Mouse (Mus musculus) layer of hippocampus, adult 18-20 months (tissue): Measurements from ENCODE around the gene Pgc. TPM values are rescaled to one million over a fixed set of nuclear protein-coding genes. Genes with fewer than 3 reads are reported as not detected.

Experiments used
- DNase-seq, 2 experiments: peaks; one replicate each; pipeline ENCODE4 v3.0.0; 2022; ENCODE audit warnings: low spot score in 2 of 2
- total RNA-seq, 2 experiments: library from RNA; stranded (reverse); gene quantifications; 2 replicates each; pipeline ENCODE4 v1.2.3; 2021

Gene Pgc
- total RNA-seq, 2 experiments from 2014 or later = not detected

DNA sequence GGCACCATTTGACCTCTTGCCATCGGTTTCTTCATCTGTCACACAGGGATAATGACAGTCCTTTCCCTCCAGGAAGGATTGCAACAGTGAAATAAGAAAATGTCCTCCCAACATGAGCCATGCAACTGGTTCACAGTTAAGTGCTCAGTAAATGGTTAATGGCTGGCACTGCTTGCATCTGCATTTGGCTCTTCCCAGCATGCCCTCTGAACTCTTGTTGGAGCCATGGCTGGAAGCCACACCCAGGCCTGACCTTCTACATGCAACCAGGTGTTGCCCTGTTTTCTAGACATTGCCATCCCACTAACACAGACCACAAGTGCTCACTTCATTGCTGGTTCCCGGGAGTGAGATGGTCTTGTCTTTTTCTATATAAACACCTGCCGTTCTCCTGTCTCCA, 18.7 kb upstream of the Pgc start:
- no peak for DNase-seq

DNA sequence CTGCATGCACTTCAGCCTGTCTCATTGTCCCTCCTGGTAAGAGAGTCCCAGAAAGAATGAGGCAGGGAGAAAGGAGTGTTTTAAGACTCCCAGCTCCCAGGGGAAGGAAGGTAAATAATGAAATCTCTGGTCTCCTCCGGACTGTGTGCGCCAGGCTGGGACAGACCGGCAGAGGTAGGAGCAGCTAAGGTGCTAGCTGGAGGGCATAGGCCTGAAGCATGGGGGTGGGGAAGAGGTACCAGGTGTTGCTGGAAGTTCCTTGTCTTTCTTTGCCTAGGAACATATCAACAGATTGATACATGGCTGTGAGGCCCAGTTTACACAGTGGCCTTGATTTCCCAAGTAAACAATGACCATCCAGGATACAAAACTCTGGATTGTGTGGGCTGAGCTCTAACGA, 17.7 kb upstream of the Pgc start:
- no peak for DNase-seq

GRCm38 (mm10) chr17:47710036-47710435, 16.6 kb upstream of the Pgc start:
- DNase-seq = no peak

- no peak for DNase-seq
Observed at GRCm38 (mm10) chr17:47711883-47712282, 14.8 kb upstream of the Pgc start.

DNA sequence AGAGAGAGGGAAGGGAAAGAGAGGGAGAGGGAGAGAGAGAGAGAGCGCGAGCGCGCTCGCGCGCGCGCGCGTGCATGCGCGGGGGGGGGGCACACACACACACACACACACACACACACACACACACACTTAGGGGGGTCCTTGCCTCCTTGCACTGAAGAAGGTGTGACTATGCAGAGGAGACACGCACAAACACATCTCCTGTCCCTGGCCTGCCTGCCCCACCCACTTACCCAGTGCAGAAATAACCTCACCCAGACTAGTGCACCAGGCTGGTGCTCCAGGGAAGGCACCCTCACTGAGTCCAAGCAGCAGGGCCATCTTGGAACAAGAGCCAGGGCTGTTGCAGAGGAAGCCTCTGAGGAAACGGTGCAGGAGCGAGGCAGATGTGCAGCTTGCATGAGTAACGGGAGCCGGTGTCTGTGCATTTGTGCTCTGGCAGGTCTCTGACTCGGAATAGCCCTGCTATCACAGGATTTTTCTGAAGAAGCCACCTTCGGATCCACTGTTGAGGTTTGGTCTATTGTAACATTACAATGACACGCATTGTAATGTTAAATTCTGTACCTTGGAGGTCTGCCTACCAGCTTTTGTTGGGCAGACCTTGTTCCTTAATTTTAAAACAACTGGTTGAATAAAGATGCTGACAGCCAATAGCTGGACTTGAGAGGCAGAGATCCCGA, 13.6 kb upstream of the Pgc start:
- DNase-seq = no peak

DNA sequence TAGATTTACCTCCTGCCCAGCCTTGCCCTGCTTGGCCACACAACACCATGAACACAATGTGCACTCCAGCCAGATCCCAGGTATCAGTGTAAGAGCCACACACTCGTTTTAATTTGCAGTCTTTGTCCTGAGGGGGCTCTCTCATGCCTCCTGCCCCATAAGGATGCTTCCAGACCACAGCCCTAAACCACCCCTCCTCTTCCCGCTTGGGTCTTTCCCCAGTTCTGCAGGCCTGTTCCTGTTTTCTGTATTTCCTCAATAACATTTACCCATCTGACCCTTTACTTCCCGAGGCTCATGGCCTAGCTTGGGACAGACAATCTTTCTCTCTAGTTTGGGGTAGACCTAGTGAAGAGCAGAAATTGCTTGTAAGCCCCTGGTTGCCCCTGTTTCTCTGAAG, 11.6 kb upstream of the Pgc start:
- no peak for DNase-seq

GRCm38 (mm10) chr17:47721183-47721582, 5.5 kb upstream of the Pgc start:
- DNase-seq = no peak

DNA sequence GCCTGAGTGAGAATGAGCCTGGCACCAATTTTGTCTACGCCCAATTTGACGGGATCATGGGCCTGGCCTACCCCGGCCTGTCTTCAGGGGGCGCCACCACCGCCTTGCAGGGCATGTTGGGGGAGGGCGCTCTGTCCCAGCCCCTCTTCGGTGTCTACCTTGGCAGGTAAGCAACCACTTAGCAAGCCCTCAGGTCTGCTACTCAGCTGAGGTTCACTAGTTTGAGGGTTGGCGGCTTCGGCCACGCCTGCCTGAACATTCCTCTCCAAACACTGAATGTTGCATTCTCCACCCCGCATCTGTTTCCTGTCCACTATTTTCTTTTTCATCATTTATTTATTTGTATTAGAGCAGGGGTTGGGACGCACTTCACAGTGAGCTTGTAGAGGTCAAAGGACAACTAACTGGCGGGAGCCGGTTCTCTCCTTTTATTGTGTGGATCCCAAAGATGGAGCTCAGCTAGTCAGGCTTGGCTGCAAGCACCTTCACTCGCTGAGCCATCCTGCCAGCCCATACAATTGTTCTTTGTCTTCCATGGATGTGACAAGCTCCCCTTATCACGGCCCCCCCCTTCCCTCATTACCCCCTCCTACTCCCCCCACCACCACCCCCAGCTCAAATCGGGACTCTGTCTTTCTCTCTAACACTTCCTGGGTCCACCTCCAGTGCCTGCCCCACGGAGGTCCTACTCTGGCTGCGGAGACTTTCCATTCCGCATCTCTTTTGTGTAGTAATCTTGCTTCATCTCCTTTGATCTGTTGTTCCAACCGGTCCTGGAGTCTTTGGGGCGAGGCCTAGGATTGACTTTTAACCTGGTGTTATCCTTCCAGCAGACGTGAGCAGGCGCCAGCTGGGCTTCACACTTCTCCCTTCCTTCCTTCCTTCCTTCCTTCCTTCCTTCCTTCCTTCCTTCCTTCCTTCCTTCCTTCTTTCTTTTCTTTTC, 4.3 kb downstream of the Pgc start:
- no peak for DNase-seq

DNA sequence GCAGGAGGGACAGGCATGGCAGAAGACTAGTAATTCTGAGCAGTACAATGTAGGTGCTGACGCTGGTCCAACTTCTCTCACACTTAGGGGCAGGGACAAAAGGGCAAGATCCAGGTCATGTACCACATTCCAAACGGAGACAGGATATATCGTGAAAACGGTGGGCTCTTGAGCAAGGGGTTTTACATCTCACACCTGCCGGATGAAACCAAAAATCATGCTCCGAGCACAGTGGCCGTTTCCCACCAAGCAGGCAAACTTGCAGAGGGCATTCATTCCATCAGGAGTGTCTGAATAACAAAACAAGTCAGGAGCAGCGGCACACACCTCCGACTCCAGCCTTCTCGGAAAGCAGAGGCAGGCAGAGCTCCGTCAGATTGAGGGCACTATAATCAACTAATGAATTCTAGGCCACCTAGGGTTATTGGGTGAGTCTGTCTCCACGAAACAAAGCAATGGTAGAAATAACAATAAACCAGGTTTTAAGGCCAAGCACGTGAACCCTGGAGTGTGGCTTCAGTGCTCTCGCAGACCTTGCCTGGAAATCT, 9.0 kb downstream of the Pgc start:
- no peak for DNase-seq

DNA sequence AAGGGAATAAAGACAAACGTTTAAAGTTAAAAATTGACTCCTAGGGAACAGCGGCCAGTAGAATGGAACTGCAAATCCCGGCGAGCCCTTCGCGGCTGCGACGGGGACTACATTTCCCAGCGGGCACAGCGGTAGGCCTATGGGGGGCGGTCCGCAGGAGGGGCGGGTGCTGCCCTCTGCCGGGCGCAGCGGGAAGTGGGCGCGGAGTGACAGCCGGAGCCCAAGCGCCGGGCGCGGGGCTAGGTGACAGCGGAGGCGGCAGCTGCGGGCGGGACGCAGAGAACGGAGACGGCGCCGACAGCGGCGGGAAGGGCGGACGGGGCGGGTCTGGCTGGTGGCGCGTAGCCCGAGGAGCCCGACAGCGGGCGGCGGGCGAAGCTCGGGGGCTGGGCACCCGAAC, 10.2 kb downstream of the Pgc start, which contains the start of gene Tfeb:
TSS of gene Tfeb (plus strand) at position 175 of the 400 bp plus-strand sequence.
- peak; percentile 94 to 98 for DNase-seq

GRCm38 (mm10) chr17:47737271-47738065, 10.8 kb downstream of the Pgc start:
- DNase-seq = peak; percentile 61 to 78

- DNase-seq = peak in 1 of 2 experiments; percentile 25
Observed at GRCm38 (mm10) chr17:47738066-47738878, 11.6 kb downstream of the Pgc start.

GRCm38 (mm10) chr17:47738879-47739798, 12.5 kb downstream of the Pgc start:
- no peak for DNase-seq

DNA sequence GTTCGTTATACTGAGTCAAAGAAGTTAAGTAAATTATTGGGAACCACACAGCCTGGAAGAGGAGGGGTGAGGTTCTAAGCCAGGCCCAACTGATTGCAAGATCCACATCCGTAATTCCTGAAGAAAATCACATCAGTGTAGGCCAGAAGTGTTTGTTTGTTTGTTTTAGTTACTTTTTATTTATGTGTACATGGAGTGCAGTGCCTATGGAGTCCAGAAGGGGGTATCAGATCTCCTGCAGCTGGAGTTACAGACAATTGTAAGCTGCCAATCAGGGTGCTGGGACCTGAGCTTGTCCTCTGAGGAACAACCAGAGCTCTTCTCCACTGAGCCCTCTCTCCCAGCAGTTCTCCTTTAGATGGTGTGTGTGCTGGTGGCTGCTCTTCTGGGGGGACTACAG, 13.5 kb downstream of the Pgc start:
- no peak for DNase-seq

- no peak for DNase-seq
Observed at GRCm38 (mm10) chr17:47742991-47743734, 16.5 kb downstream of the Pgc start.

GRCm38 (mm10) chr17:47744086-47744485, 17.4 kb downstream of the Pgc start:
- DNase-seq = no peak

GRCm38 (mm10) chr17:47744746-47745368, 18.2 kb downstream of the Pgc start:
- DNase-seq = no peak
